Mouse (Mus musculus) brown adipose tissue, adult 24 weeks (tissue): ENCODE data around the gene Pcgf6. TPM values are rescaled to one million over a fixed set of nuclear protein-coding genes. Genes with fewer than 3 reads are reported as not detected.
"Not testable (repeated sequence)": the region's sequence is repeated elsewhere in the genome, so short reads cannot be mapped to it uniquely, and the experiment has no call there.

Experiments used
- H3K27ac ChIP-seq: fragments of 200-500 bp; replicated peaks from 2 replicates; pipeline ENCODE4 v1.5.1; 2012; ENCODE audit warnings: low read depth, mild to moderate bottlenecking, low read length
- H3K4me1 ChIP-seq: fragments of 200-500 bp; 2 replicates; pipeline ENCODE4 v1.6.1; 2012; ENCODE audit warnings: low read length, mixed read lengths; ENCODE audit not compliant: control insufficient read depth, insufficient read depth, insufficient read length
- H3K4me3 ChIP-seq: fragments of 200-500 bp; 2 replicates; pipeline ENCODE4 v1.5.1; 2012; ENCODE audit warnings: low read depth, mild to moderate bottlenecking, low read length, moderate library complexity; ENCODE audit not compliant: insufficient read depth
- polyA plus RNA-seq: library from polyadenylated mRNA; stranded (reverse); fragments of >200 nt; gene quantifications from 2 replicates; pipeline ENCODE4 v1.2.4, GENCODE M21; 2012; ENCODE audit not compliant: missing spikeins, insufficient read depth, insufficient read length

The Pcgf6 gene
- polyA plus RNA-seq, 1 experiment = 2.5 TPM

DNA sequence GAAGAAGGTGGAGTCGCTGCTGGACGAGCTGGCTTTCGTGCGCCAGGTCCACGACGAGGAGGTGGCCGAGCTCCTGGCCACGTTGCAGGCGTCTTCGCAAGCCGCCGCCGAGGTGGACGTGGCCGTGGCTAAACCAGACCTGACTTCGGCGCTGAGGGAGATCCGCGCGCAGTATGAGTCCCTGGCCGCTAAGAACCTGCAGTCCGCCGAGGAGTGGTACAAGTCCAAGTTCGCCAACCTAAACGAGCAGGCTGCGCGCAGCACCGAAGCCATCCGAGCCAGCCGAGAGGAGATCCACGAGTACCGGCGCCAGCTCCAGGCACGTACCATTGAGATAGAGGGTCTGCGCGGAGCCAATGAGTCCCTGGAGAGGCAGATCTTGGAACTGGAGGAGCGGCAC lies 35.3 kb downstream of the Pcgf6 start:
- peaks cover 7% of the 10 kb centered on the region for H3K4me1 ChIP-seq
- no peak overlapping the region for H3K4me3 ChIP-seq
- no peak overlapping the region for H3K27ac ChIP-seq

DNA sequence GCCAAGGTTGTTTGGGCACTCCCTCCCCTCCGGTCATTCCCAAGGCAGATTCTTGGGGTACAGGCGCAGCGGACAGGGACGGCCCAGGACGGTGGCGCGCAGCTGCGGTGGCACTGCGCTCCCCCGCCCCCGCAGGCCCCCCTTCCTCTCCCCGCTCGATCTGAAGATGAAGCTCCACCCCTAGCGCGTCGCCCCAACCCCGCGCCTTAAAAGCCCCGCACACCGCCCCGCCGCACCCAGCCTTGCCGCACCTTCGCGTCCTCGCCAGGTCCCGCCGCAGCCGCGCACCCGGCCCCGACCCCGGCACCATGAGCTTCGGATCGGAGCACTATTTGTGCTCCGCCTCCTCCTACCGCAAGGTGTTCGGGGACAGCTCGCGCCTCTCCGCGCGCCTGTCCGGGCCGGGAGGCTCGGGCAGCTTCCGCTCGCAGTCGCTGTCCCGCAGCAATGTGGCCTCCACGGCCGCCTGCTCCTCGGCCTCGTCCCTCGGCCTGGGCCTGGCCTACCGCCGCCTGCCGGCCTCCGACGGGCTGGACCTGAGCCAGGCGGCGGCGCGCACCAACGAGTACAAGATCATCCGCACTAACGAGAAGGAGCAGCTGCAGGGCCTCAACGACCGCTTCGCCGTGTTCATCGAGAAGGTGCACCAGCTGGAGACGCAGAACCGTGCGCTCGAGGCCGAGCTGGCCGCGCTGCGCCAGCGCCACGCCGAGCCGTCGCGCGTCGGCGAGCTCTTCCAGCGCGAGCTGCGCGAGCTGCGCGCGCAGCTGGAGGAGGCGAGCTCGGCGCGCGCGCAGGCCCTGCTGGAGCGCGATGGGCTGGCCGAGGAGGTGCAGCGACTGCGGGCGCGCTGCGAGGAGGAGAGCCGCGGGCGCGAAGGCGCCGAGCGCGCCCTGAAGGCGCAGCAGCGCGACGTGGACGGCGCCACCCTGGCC lies 36.0 kb downstream of the Pcgf6 start, which contains the start of the genes Ina and Nt5c2:
Gene Ina (plus strand): TSS at position 252 of the 935 bp plus-strand sequence.
Gene Nt5c2 (minus strand): TSS at position 707 of the 935 bp plus-strand sequence.
- H3K4me1 ChIP-seq = peaks cover 7% of the 10 kb centered on the region
- H3K27ac ChIP-seq = no peak within 1 kb of the TSS
- peak within 1 kb of the TSS; percentile 27; the same call in 1 of the 2 replicates for H3K4me3 ChIP-seq

GRCm38 (mm10) chr19:47014159-47014446 lies 36.6 kb downstream of the Pcgf6 start:
- Histone ChIP-seq H3K4me1 (peaks cover 7% of the 10 kb centered on the region), H3K27ac (no peak overlapping the region), H3K4me3 (no peak overlapping the region)

- Histone ChIP-seq H3K4me3 (no peak overlapping the region), H3K4me1 (peaks cover 7% of the 10 kb centered on the region), H3K27ac (no peak overlapping the region)
Measured at GRCm38 (mm10) chr19:47013340-47014158, 37.2 kb downstream of the Pcgf6 start.

- peaks cover 7% of the 10 kb centered on the region for H3K4me1 ChIP-seq
- no peak overlapping the region for H3K27ac ChIP-seq
- H3K4me3 ChIP-seq = no peak overlapping the region
Measured at GRCm38 (mm10) chr19:47012521-47013130, 38.1 kb downstream of the Pcgf6 start.

GRCm38 (mm10) chr19:47009943-47010342 lies 40.8 kb downstream of the Pcgf6 start:
- H3K4me3 ChIP-seq = no peak overlapping the region
- H3K27ac ChIP-seq = no peak overlapping the region
- peaks cover 4% of the 10 kb centered on the region; the same call in 1 of the 2 replicates for H3K4me1 ChIP-seq

DNA sequence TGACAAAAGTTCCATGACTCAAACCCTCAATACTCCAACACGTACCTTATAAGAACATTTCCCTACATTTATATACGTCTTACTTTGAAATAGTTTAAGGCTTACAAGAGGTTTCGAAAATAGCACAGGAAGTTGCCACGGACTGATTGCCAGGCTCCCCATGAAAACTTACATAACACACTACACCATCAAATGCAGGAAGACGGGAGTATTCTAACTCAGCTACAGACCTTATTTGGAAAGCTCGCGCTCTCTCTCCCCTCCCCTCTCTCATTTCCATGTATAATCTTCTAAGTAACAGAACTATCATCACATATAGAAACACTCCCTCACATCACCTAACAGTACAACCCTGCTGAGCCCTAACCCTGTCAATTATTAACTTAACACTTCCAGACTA lies 41.3 kb downstream of the Pcgf6 start:
- Histone ChIP-seq H3K4me3 (no peak overlapping the region), H3K4me1 (no peaks in the 10 kb centered on the region), H3K27ac (no peak overlapping the region)

DNA sequence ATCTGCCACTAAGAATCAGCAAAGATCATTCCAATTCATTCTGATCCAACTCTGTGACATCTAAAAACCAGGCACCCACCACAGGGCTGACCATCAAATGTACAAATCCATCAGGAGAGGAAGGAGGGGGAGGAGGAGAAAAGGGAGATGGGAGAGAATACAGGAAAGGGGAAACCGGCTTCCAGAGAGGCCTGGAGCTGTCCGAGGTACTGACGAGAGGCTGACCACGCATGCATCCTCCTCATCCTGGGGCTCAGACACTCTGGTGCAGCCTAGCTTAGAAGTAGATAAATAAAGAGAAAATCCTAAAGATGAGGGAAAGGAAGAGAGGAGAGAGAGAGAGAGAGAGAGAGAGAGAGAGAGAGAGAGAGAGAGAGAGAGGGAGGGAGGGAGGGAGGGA lies 44.4 kb downstream of the Pcgf6 start:
- H3K4me1 ChIP-seq = no peaks in the 10 kb centered on the region
- H3K4me3 ChIP-seq = no peak overlapping the region
- H3K27ac ChIP-seq = no peak overlapping the region

DNA sequence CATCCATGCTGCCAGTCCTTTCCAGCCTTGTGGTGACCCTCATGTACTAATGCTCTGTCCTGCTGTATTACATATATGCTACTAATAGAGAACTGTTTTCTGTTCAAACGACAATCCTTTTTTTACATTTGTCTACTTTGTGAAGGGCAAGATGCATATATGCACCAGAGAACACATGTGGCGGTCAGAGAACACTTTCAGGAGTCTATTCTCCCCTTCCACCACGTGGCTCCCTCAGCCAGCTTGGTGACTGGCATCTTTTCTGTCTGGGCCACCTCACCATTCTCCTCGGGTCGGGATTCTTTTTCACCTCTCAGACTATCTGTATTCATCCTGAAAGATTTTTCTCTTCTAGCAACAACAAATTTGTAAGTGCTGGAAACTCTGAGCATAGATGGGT lies 44.8 kb downstream of the Pcgf6 start:
- H3K27ac ChIP-seq = no peak overlapping the region
- no peaks in the 10 kb centered on the region for H3K4me1 ChIP-seq
- H3K4me3 ChIP-seq = no peak overlapping the region

GRCm38 (mm10) chr19:47003742-47004511 lies 46.8 kb downstream of the Pcgf6 start:
- Histone ChIP-seq H3K4me1 (no peaks in the 10 kb centered on the region), H3K4me3 (no peak overlapping the region), H3K27ac (no peak overlapping the region)

- H3K4me3 ChIP-seq, H3K27ac ChIP-seq: not testable (repeated sequence)
Measured at GRCm38 (mm10) chr19:47000357-47000756, 50.3 kb downstream of the Pcgf6 start.

GRCm38 (mm10) chr19:46999753-47000152 lies 51.0 kb downstream of the Pcgf6 start:
- H3K4me1 ChIP-seq = no peaks in the 10 kb centered on the region
- H3K27ac ChIP-seq = no peak overlapping the region
- no peak overlapping the region for H3K4me3 ChIP-seq

More at GRCm38 (mm10) chr19:47000357-47000756, 50.3 kb downstream of the Pcgf6 start:
- not testable (repeated sequence) for H3K4me1 ChIP-seq

DNA sequence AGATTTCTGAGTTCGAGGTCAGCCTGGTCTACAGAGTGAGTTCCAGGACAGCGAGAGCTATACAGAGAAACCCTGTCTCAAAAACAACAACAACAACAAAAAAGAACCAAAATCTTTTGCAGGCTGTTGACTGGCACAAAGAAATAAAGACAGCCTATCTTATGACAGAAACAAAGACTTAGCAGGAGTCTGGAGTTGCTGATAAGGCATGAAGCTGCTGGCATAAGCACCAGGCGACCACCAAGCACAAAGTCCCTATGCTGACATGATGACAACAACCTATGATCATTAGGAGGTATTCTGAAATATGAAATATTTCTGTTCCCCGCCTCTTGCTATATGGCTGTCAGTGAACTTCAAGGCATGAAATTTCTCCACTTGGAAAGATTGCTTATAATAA lies 51.8 kb downstream of the Pcgf6 start:
- H3K27ac ChIP-seq = no peak overlapping the region
- H3K4me3 ChIP-seq = no peak overlapping the region
- H3K4me1 ChIP-seq = no peaks in the 10 kb centered on the region

- no peak overlapping the region for H3K4me3 ChIP-seq
- H3K4me1 ChIP-seq = no peaks in the 10 kb centered on the region
- no peak overlapping the region for H3K27ac ChIP-seq
Measured at GRCm38 (mm10) chr19:46998168-46998870, 52.4 kb downstream of the Pcgf6 start.
